Mouse (Mus musculus) lung, embryonic 14.5 days (tissue): ENCODE measurements around the gene Pygo2. TPM values are rescaled to one million over a fixed set of nuclear protein-coding genes. Genes with fewer than 3 reads are reported as not detected.
"Not testable (repeated sequence)": the region's sequence is repeated elsewhere in the genome, so short reads cannot be mapped to it uniquely, and the experiment has no call there.

Experiments
- ATAC-seq: fragments of 200-750 bp; cut with Nextera tagmentation; 2 replicates; pipeline ENCODE4 v1.8.0; 2017; ENCODE audit warnings: mild to moderate bottlenecking, moderate TSS enrichment, moderate library complexity; ENCODE audit not compliant: insufficient read depth
- DNase-seq: peaks from one replicate; pipeline ENCODE4 v3.0.0-alpha.2; 2015
- H3K27ac ChIP-seq: fragments of 300-500 bp; sonication (generic); 2 replicates; pipeline ENCODE4 v1.5.1; 2014; ENCODE audit warnings: low read depth, mild to moderate bottlenecking, moderate library complexity
- H3K27me3 ChIP-seq: fragments of 300-500 bp; sonication (generic); 2 replicates; pipeline ENCODE4 v1.6.1; 2014; ENCODE audit warnings: low read length, control low read depth; ENCODE audit not compliant: insufficient read depth
- H3K36me3 ChIP-seq: fragments of 300-500 bp; sonication (generic); 2 replicates; pipeline ENCODE4 v1.6.1; 2014; ENCODE audit warnings: control low read depth; ENCODE audit not compliant: insufficient read depth
- H3K4me1 ChIP-seq: fragments of 300-500 bp; sonication (generic); 2 replicates; pipeline ENCODE4 v1.6.1; 2014; ENCODE audit warnings: antibody characterized with exemption, control low read depth; ENCODE audit not compliant: insufficient read depth
- H3K4me2 ChIP-seq: fragments of 300-500 bp; sonication (generic); 2 replicates; pipeline ENCODE4 v1.6.1; 2014; ENCODE audit warnings: mild to moderate bottlenecking
- H3K4me3 ChIP-seq: fragments of 300-500 bp; sonication (generic); 2 replicates; pipeline ENCODE4 v1.5.1; 2014; ENCODE audit warnings: low read depth, low read length
- H3K9ac ChIP-seq: fragments of 300-500 bp; sonication (generic); 2 replicates; pipeline ENCODE4 v1.6.1; 2014
- H3K9me3 ChIP-seq: fragments of 300-500 bp; sonication (generic); 2 replicates; pipeline ENCODE4 v1.6.1; 2016; ENCODE audit warnings: low read depth, low read length, control low read depth
- CTCF ChIP-seq: IDR thresholded peaks from 2 replicates; pipeline ENCODE4 v1.5.1; 2016; ENCODE audit warnings: antibody characterized with exemption, low read depth
- WGBS: fragments of 180-500 bp; shearing (Covaris S2); extraction: QIAGEN DNeasy Blood & Tissue Kit; methylation state at CpG from one replicate; pipeline ENCODE4 v1.1.7; 2014; 5-methylcytosine and 5-hydroxymethylcytosine counted together
- polyA plus RNA-seq: library from polyadenylated mRNA; unstranded; fragments of >200 nt; fragmentation: Nextera tagmentation; extraction: Ambion mirVana; gene quantifications from 2 replicates; pipeline ENCODE4 v1.2.1, GENCODE M21; 2014

The Pygo2 gene
- polyA plus RNA-seq, 1 experiment from 2014 or later: 54.0 TPM

- peak; percentile 93 for DNase-seq
- 2% methylated on average over 11 of the region's 11 CpGs for WGBS
- H3K27me3 ChIP-seq: no peaks in the 10 kb centered on the region
Measured at GRCm38 (mm10) chr3:89421002-89421774, 8.8 kb upstream of the Pygo2 start.

GRCm38 (mm10) chr3:89421810-89422473, 8.1 kb upstream of the Pygo2 start:
- no peaks in the 10 kb centered on the region for H3K27me3 ChIP-seq
- H3K4me2 ChIP-seq: peak overlapping the region; percentile 86
- WGBS: 7% methylated on average over 21 of the region's 22 CpGs
- peaks cover 39% of the 10 kb centered on the region for H3K36me3 ChIP-seq
- H3K9ac ChIP-seq: peak overlapping the region; percentile 61
- peak overlapping the region; percentile 55 for H3K4me3 ChIP-seq
- TF ChIP-seq CTCF: no peak
- ATAC-seq (no peak), DNase-seq (peak; percentile 58)
- H3K27ac ChIP-seq: peak overlapping the region; percentile 99
- no peaks in the 10 kb centered on the region for H3K9me3 ChIP-seq
- peaks cover 13% of the 10 kb centered on the region; the same call in 1 of the 2 replicates for H3K4me1 ChIP-seq

More at GRCm38 (mm10) chr3:89421002-89421774, 8.8 kb upstream of the Pygo2 start:
- TF ChIP-seq CTCF: no peak
- peak overlapping the region; percentile 61 for H3K9ac ChIP-seq
- peaks cover 19% of the 10 kb centered on the region for H3K4me1 ChIP-seq
- H3K4me3 ChIP-seq: peak overlapping the region; percentile 55
- peaks cover 38% of the 10 kb centered on the region for H3K36me3 ChIP-seq
- ATAC-seq: peak; percentile 87
- H3K9me3 ChIP-seq: no peaks in the 10 kb centered on the region
- H3K27ac ChIP-seq: peak overlapping the region; percentile 99
- peak overlapping the region; percentile 86 for H3K4me2 ChIP-seq

GRCm38 (mm10) chr3:89422556-89423205, 7.3 kb upstream of the Pygo2 start:
- peak overlapping the region; percentile 86 for H3K4me2 ChIP-seq
- H3K9ac ChIP-seq: peak overlapping the region; percentile 61
- 54% methylated on average over 6 of the region's 6 CpGs for WGBS
- H3K9me3 ChIP-seq: no peaks in the 10 kb centered on the region
- no peak for DNase-seq
- TF ChIP-seq CTCF: no peak
- peak overlapping the region; percentile 55 for H3K4me3 ChIP-seq
- H3K4me1 ChIP-seq: peaks cover 13% of the 10 kb centered on the region; the same call in 1 of the 2 replicates
- peak overlapping the region; percentile 99; the same call in 1 of the 2 replicates for H3K27ac ChIP-seq
- H3K36me3 ChIP-seq: peaks cover 46% of the 10 kb centered on the region
- H3K27me3 ChIP-seq: no peaks in the 10 kb centered on the region
- ATAC-seq: no peak

- TF ChIP-seq CTCF: no peak
- Histone ChIP-seq H3K4me1 (peaks cover 13% of the 10 kb centered on the region; the same call in 1 of the 2 replicates), H3K9me3 (no peaks in the 10 kb centered on the region), H3K9ac (no peak overlapping the region), H3K27me3 (no peaks in the 10 kb centered on the region), H3K4me2 (no peak overlapping the region), H3K27ac (no peak overlapping the region), H3K4me3 (no peak overlapping the region), H3K36me3 (peaks cover 52% of the 10 kb centered on the region)
- WGBS: 87% methylated on average over 5 of the region's 5 CpGs
- DNase-seq: no peak
- ATAC-seq: no peak
Measured at GRCm38 (mm10) chr3:89424416-89425140, 5.4 kb upstream of the Pygo2 start.

GRCm38 (mm10) chr3:89425141-89425525, 4.9 kb upstream of the Pygo2 start:
- Histone ChIP-seq H3K9ac (no peak overlapping the region), H3K36me3 (peaks cover 52% of the 10 kb centered on the region), H3K4me2 (no peak overlapping the region), H3K4me1 (peaks cover 13% of the 10 kb centered on the region; the same call in 1 of the 2 replicates), H3K4me3 (no peak overlapping the region), H3K27ac (no peak overlapping the region), H3K27me3 (no peaks in the 10 kb centered on the region), H3K9me3 (no peaks in the 10 kb centered on the region)
- WGBS: 82% methylated on average over 5 of the region's 5 CpGs
- DNase-seq: no peak
- no peak for TF ChIP-seq CTCF
- ATAC-seq: no peak

- no peak overlapping the region for H3K4me3 ChIP-seq
- H3K36me3 ChIP-seq: peaks cover 52% of the 10 kb centered on the region
- H3K4me2 ChIP-seq: no peak overlapping the region
- H3K9me3 ChIP-seq: no peaks in the 10 kb centered on the region
- DNase-seq (no peak), ATAC-seq (no peak)
- no peak overlapping the region for H3K27ac ChIP-seq
- 86% methylated on average over 4 of the region's 4 CpGs for WGBS
- peaks cover 7% of the 10 kb centered on the region; the same call in 1 of the 2 replicates for H3K4me1 ChIP-seq
- H3K9ac ChIP-seq: no peak overlapping the region
- no peaks in the 10 kb centered on the region for H3K27me3 ChIP-seq
- TF ChIP-seq CTCF: no peak
Measured at GRCm38 (mm10) chr3:89425876-89426275, 4.1 kb upstream of the Pygo2 start.

- DNase-seq, H3K4me2 ChIP-seq, ATAC-seq, H3K27ac ChIP-seq, H3K4me3 ChIP-seq, H3K9me3 ChIP-seq, H3K4me1 ChIP-seq, H3K9ac ChIP-seq, H3K27me3 ChIP-seq: not testable (repeated sequence)
- H3K36me3 ChIP-seq: peaks cover 62% of the 10 kb centered on the region
- 85% methylated on average over 6 of the region's 7 CpGs for WGBS
Measured at GRCm38 (mm10) chr3:89429021-89429420, 993 bp upstream of the Pygo2 start.
